8 mouse cellular contexts compared by ENCODE assay signal in the genomic region with DNA sequence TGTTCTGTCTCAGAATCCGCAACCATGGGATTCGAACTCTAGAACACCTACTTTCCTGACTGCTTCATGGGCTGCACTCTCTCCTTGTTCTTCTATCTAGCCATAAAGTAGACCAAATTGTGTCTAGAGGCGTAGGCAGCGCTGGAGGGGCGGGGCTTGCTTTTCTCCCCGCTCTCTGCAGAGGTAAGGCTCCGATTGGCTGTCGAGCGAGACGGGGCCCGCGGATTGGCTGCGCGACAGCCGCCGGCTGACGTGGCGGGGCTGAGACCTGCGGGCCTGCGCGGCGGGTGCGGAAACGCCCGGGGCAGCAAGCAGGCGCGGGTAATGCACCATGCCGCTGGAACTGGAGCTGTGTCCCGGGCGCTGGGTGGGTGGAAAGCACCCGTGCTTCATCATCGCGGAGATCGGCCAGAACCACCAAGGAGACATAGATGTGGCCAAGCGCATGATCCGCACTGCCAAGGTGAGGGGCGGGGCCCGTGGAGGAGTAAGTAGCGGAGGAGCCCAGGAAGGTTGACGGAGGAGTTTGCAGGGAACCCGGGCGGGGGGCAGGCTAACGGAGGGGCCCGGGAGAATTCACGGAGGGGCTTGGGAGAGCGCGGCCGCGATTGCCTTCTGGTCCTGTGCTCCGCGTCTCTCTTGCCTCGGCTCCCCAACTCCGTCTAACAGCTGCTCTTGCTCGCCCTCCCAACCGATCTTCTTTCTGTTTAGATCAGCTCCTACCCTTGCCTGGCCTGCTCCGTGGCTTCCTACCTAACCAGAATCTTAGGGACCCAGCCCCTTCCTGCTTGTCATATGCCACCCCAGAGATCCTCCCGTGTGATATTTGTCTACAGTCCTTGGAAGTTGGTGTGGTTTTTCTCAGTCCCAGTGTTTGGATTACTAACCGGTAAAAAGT. TPM values are rescaled to one million over a fixed set of nuclear protein-coding genes. Genes with fewer than 3 reads are reported as not detected.
A peak's percentile ranks its signal among the peaks of the same experiment; 100 is the strongest.
DNase-seq lines count a peak whose midpoint lies in the region; ATAC-seq lines count a peak whose summit lies in the region.

TSS of gene Nans (plus strand) at position 221 of the 898 bp plus-strand sequence.

- no peaks in the 10 kb centered on the region for H3K9me3 ChIP-seq in hindbrain, embryonic 15.5 days

- peak within 1 kb of the TSS; percentile 73 for H3K27ac ChIP-seq in hindbrain, embryonic 15.5 days (replicated peaks)

- H3K9ac ChIP-seq in hindbrain, embryonic 15.5 days = peak within 1 kb of the TSS; percentile 74

- peak; percentile 96 for DNase-seq in T-cell, adult 2 months (ENCODE audit: low spot score)
- DNase-seq in cerebellum, postnatal 36 days = peak; percentile 91 to 94
- peak; percentile 93 to 94 for DNase-seq in frontal cortex, postnatal 36 days (ENCODE audit: low spot score in 2 of 2)
- DNase-seq in left cerebral cortex, adult 11 months (ENCODE audit: low spot score) = peak; percentile 87
- peak; percentile 96 to 98 for DNase-seq in lung, postnatal 4 days
- peak; percentile 78 for DNase-seq in retina, postnatal 7 days (ENCODE audit: low read depth, low spot score)
- DNase-seq in urinary bladder, adult 2 months (ENCODE audit: low spot score) = peak; percentile 96

- H3K4me2 ChIP-seq in hindbrain, embryonic 15.5 days = peak within 1 kb of the TSS; percentile 85

- H3K4me1 ChIP-seq in hindbrain, embryonic 15.5 days (replicated peaks) = peaks cover 11% of the 10 kb centered on the region

- peak; percentile 99 for ATAC-seq in hindbrain, embryonic 15.5 days (ENCODE audit: low FRiP score, low read depth)

- no peaks in the 10 kb centered on the region for H3K27me3 ChIP-seq in hindbrain, embryonic 15.5 days

- peaks cover 15% of the 10 kb centered on the region; the same call in 1 of the 2 replicates for H3K36me3 ChIP-seq in hindbrain, embryonic 15.5 days

- under 1% methylated on average over 58 of the region's 58 CpGs for WGBS in hindbrain, embryonic 15.5 days

- peak within 1 kb of the TSS; percentile 90 for H3K4me3 ChIP-seq in hindbrain, embryonic 15.5 days

RNA-seq across cellular contexts. Expression of gene Nans, which starts in this region (rescaled TPM):
- 69.1 and 73.2 TPM in 2 replicates for polyA plus RNA-seq in hindbrain, embryonic 15.5 days (2015; fragmentation: Nextera tagmentation; extraction: Ambion mirVana)
- 34.6 and 35.1 TPM in 2 replicates for polyA plus RNA-seq in urinary bladder, adult 2 months (2012; rRNA removed)

Comparison
In these comparisons a context has a peak if more than half of its experiments do, and no peak if none do; other contexts are left out.
1. Peak in every context shown above with its lines: DNase-seq, ATAC-seq, H3K4me3 ChIP-seq and H3K27ac ChIP-seq.